Mouse (Mus musculus): Measurements from ENCODE around the gene Arsg. TPM values are rescaled to one million over a fixed set of nuclear protein-coding genes. Genes with fewer than 3 reads are reported as not detected.

Gene Arsg
- polyA plus RNA-seq, 1 experiment from 2014 or later = 3.3 TPM

DNA sequence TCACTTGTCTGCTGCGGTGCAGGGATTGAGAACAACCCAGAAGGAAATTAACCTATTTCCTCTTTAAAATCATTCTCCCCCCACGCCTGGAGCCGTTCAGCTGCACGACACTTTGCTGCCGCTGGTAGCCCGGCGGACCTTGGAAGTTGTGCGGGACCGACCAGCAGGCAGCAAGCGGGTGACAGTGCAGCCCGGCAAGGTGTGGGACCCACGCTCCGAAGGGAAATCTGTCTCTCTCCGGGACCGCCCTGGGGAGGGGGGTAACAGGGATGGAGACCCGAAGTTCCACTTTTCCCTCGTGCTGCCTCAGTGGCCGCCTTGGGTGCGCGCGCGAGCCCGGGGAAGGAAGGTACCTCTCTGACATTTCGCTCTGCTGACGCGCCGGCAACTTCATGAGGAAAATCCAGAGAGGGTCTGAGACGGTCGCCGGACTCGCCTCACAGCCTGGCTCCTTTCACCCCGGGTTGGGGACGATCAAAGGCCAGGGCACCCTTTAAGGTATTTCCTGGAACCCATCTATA, 943 bp upstream of the Arsg start:
- Histone ChIP-seq H3K9me3 (no peaks in the 10 kb centered on the region), H3K27me3 (replicated peaks) (no peaks in the 10 kb centered on the region), H3K4me2 (replicated peaks) (peak overlapping the region; percentile 93), H3K4me1 (replicated peaks) (peaks cover 11% of the 10 kb centered on the region), H3K9ac (peak overlapping the region; percentile 87), H3K27ac (peak overlapping the region; percentile 92), H3K36me3 (no peaks in the 10 kb centered on the region), H3K4me3 (replicated peaks) (peak overlapping the region; percentile 80)
- WGBS = under 1% methylated on average over 33 of the region's 33 CpGs
- ATAC-seq = peak; percentile 18; the same call in 1 of the 2 replicates

DNA sequence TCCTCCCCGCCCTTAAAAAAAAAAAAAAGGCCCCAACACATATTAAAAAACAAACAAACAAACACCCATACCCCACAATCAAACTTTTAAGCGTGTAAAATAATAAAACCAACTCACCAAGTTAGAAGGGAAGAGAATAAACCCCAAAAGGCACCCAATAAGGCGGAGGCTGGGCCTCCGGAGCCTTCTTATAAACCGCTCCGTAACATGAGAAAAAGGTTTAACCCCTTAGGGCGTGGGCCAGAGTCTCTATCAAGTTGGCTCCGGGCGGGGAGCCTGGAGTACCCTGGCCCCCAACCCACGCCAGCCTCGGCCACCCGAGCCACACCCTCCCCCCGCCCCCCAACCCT, 378 bp upstream of the Arsg start:
- Histone ChIP-seq H3K9ac (peak overlapping the region; percentile 87), H3K36me3 (no peaks in the 10 kb centered on the region), H3K9me3 (no peaks in the 10 kb centered on the region), H3K27ac (peak overlapping the region; percentile 92), H3K4me1 (replicated peaks) (peaks cover 11% of the 10 kb centered on the region), H3K4me2 (replicated peaks) (peak overlapping the region; percentile 93), H3K4me3 (replicated peaks) (peak overlapping the region; percentile 80), H3K27me3 (replicated peaks) (no peaks in the 10 kb centered on the region)
- no peak for ATAC-seq
- WGBS = under 1% methylated on average over 13 of the region's 13 CpGs

GRCm38 (mm10) chr11:109474086-109474742, 1.0 kb downstream of the Arsg start:
- Histone ChIP-seq H3K4me1 (replicated peaks) (peaks cover 11% of the 10 kb centered on the region), H3K4me3 (replicated peaks) (peak overlapping the region; percentile 80), H3K9ac (peak overlapping the region; percentile 87), H3K36me3 (no peaks in the 10 kb centered on the region), H3K9me3 (no peaks in the 10 kb centered on the region), H3K27me3 (replicated peaks) (no peaks in the 10 kb centered on the region), H3K27ac (peak overlapping the region; percentile 92), H3K4me2 (replicated peaks) (peak overlapping the region; percentile 93)
- 10% methylated on average over 14 of the region's 14 CpGs for WGBS
- peak; percentile 10 for ATAC-seq

- H3K4me2 ChIP-seq (replicated peaks) = no peak overlapping the region
- no peak overlapping the region for H3K27ac ChIP-seq
- no peak overlapping the region for H3K9ac ChIP-seq
- no peaks in the 10 kb centered on the region for H3K9me3 ChIP-seq
- H3K4me3 ChIP-seq (replicated peaks) = no peak overlapping the region
- no peaks in the 10 kb centered on the region for H3K27me3 ChIP-seq (replicated peaks)
- H3K4me1 ChIP-seq (replicated peaks) = peaks cover 11% of the 10 kb centered on the region
- 85% methylated on average over 13 of the region's 13 CpGs for WGBS
- no peaks in the 10 kb centered on the region for H3K36me3 ChIP-seq
- ATAC-seq = no peak
Observed at GRCm38 (mm10) chr11:109474836-109475235, 1.7 kb downstream of the Arsg start.

- Histone ChIP-seq H3K9ac (no peak overlapping the region), H3K4me2 (replicated peaks) (no peak overlapping the region), H3K4me1 (replicated peaks) (peaks cover 7% of the 10 kb centered on the region), H3K4me3 (replicated peaks) (no peak overlapping the region), H3K36me3 (no peaks in the 10 kb centered on the region), H3K27ac (no peak overlapping the region), H3K27me3 (replicated peaks) (no peaks in the 10 kb centered on the region), H3K9me3 (no peaks in the 10 kb centered on the region)
- WGBS = 88% methylated on average over 4 of the region's 4 CpGs
- ATAC-seq = no peak
Observed at GRCm38 (mm10) chr11:109475717-109476116, 2.5 kb downstream of the Arsg start.

GRCm38 (mm10) chr11:109476241-109476640, 3.1 kb downstream of the Arsg start:
- Histone ChIP-seq H3K36me3 (no peaks in the 10 kb centered on the region), H3K4me1 (replicated peaks) (peaks cover 6% of the 10 kb centered on the region), H3K9me3 (no peaks in the 10 kb centered on the region), H3K27ac (no peak overlapping the region), H3K9ac (no peak overlapping the region), H3K4me3 (replicated peaks) (no peak overlapping the region), H3K4me2 (replicated peaks) (no peak overlapping the region), H3K27me3 (replicated peaks) (no peaks in the 10 kb centered on the region)
- ATAC-seq = no peak
- WGBS = 57% methylated on average over 2 of the region's 2 CpGs

DNA sequence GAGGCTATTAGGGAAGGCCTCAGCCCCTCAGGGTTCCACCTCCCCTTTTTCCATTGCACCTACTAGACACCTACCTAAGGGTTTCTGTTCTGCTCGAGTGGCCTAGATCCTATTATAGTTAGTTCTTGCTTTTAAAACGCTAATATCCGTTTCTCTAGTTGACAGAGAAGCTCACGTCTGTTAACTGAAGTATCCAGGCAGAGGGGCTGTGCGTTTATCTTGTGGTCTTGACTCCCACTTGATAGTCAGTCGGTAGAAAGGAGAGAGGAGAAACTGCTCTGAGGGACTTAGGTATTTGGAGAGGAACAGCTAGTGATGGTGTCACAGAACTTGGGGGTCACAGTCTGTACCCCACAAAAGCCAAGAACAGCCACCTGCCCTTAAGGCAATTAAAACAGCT, 3.5 kb downstream of the Arsg start:
- WGBS = 68% methylated on average over 6 of the region's 6 CpGs
- no peak for ATAC-seq
- no peak overlapping the region for H3K4me2 ChIP-seq (replicated peaks)
- H3K9ac ChIP-seq = no peak overlapping the region
- no peaks in the 10 kb centered on the region for H3K36me3 ChIP-seq
- no peak overlapping the region for H3K4me3 ChIP-seq (replicated peaks)
- H3K27me3 ChIP-seq (replicated peaks) = no peaks in the 10 kb centered on the region
- H3K4me1 ChIP-seq (replicated peaks) = peaks cover 6% of the 10 kb centered on the region
- H3K9me3 ChIP-seq = no peaks in the 10 kb centered on the region
- H3K27ac ChIP-seq = no peak overlapping the region

DNA sequence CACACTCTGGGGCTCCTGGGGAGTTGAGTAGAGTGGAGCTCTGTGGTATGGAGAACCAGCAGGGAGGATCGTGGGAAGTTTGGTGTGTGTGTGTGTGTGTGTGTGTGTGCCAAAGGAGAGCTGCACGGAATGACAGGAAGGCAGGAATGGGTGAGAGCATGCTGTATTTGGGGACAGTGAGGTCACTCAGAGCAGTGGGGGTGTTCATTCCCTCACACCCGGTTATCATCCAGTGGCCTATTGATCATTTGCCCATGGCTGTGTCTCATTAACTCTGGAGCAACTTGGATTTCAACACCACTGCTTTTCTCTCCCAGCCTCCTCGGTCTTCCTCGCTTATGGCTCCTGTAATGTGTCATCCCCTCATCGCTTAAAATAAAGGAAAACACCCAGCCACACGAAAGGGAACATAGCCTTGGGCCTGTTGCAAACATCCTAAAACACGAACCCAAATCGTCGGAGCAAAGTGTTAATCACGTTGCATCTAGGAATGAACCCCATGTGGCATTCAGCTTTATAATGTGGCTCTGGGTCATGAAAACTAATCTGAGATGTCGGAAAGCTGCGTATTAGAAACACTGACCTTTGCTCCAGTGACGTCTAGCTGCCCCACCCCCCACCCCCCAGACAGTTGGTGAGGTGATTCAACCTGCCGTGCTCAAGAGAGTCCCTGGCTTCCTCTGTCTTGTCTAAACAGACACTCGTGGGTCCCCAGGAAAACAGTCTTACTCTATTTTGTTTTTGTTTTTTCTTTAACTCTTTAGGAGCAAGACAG, 4.6 kb downstream of the Arsg start:
- Histone ChIP-seq H3K27me3 (replicated peaks) (no peaks in the 10 kb centered on the region), H3K4me1 (replicated peaks) (peaks cover 6% of the 10 kb centered on the region; the same call in 1 of the 2 replicates), H3K4me3 (replicated peaks) (no peak overlapping the region), H3K9ac (no peak overlapping the region), H3K27ac (no peak overlapping the region), H3K4me2 (replicated peaks) (no peak overlapping the region), H3K9me3 (no peaks in the 10 kb centered on the region), H3K36me3 (no peaks in the 10 kb centered on the region)
- ATAC-seq = no peak
- 50% methylated on average over 16 of the region's 16 CpGs for WGBS

DNA sequence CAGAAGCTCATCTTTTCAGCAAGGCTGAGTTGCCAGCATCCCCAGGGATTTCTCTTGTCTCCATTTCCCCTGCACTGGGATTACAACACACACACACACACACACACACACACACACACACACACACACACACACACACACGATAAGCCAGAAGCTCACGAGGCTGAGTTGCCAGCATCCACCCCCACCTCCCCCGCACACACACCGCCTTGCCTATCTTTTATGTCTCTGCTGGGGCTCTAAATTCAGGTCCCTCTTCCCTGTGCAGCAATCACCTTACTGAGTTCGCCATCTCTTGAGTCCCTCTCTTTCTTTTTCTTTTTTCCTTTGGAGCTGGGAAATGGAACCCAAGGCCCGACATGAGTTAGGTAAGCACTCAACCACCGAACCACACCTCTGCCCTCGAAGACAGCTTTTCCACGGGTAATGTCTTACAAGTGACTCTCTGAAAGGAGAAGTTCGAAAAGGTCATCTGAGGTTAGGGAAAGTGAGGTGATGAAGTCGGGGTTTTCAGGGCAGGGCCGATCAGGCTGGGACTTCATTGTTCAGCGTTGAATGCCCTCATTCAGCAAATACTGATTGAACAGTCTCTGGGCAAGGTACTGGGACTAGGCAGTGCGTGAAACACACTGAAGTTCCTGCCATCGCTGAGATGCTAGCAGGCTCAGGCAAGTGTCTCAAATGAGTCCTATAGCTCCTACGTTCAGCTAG, 6.6 kb downstream of the Arsg start:
- no peaks in the 10 kb centered on the region for H3K9me3 ChIP-seq
- no peak for ATAC-seq
- WGBS = 72% methylated on average over 16 of the region's 16 CpGs

DNA sequence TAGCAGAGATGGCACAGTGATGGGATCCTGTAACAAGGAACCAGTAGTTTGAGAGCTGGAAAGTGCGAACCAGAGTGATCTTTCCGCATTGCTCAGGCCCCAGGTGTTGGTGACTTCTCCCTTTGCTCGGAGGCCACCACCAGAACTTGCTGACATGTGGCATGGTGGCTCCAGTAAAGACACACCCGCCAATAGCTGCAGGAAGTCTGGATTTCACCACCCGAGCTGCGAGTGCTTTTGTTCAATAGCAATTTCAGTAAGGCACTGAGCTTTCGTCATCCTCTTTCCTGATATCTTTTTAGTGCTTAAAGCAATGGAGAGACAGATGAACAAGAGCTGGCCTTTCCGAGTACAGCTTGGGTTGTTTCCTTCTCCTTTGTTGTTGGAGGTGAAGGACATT, 7.3 kb downstream of the Arsg start:
- Histone ChIP-seq H3K27ac (no peak overlapping the region), H3K9me3 (no peaks in the 10 kb centered on the region), H3K4me2 (replicated peaks) (no peak overlapping the region), H3K4me1 (replicated peaks) (no peaks in the 10 kb centered on the region), H3K4me3 (replicated peaks) (no peak overlapping the region), H3K36me3 (no peaks in the 10 kb centered on the region), H3K27me3 (replicated peaks) (no peaks in the 10 kb centered on the region), H3K9ac (no peak overlapping the region)
- ATAC-seq = no peak
- WGBS = 70% methylated on average over 8 of the region's 8 CpGs

More for the DNA sequence above, 6.6 kb downstream of the Arsg start:
- Histone ChIP-seq H3K27me3 (replicated peaks) (no peaks in the 10 kb centered on the region), H3K27ac (no peak overlapping the region), H3K36me3 (no peaks in the 10 kb centered on the region), H3K4me2 (replicated peaks) (no peak overlapping the region), H3K9ac (no peak overlapping the region), H3K4me3 (replicated peaks) (no peak overlapping the region), H3K4me1 (replicated peaks) (no peaks in the 10 kb centered on the region)

GRCm38 (mm10) chr11:109485398-109486045, 12.3 kb downstream of the Arsg start:
- Histone ChIP-seq H3K4me3 (replicated peaks) (no peak overlapping the region), H3K36me3 (no peaks in the 10 kb centered on the region), H3K9ac (no peak overlapping the region), H3K4me2 (replicated peaks) (no peak overlapping the region), H3K27ac (no peak overlapping the region), H3K9me3 (no peaks in the 10 kb centered on the region), H3K4me1 (replicated peaks) (no peaks in the 10 kb centered on the region), H3K27me3 (replicated peaks) (no peaks in the 10 kb centered on the region)
- ATAC-seq = no peak
- WGBS = 87% methylated on average over 15 of the region's 15 CpGs

DNA sequence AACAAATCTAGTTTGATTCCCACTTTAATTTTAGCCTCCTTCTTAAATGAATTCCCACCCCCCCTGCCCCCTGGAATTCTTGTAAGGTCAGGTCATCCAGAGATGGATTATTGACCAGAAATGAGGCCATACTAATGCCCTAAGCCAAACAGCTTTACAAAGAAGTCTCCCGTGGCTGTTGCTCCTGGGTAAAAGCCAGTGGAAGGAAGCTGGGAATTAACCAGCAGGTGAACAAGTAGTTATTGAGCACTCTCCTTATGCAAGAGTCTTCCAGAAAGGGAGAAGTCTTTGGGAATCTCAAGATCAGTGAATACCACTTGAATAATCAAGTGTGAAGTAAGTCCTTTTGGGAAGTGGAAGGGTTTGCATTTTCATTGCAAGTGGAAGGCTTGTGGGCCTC, 13.9 kb downstream of the Arsg start:
- Histone ChIP-seq H3K9ac (no peak overlapping the region), H3K4me1 (replicated peaks) (no peaks in the 10 kb centered on the region), H3K4me2 (replicated peaks) (no peak overlapping the region), H3K36me3 (no peaks in the 10 kb centered on the region), H3K9me3 (no peaks in the 10 kb centered on the region), H3K27ac (no peak overlapping the region), H3K4me3 (replicated peaks) (no peak overlapping the region), H3K27me3 (replicated peaks) (no peaks in the 10 kb centered on the region)
- ATAC-seq = no peak
- WGBS = 43% methylated on average over 1 of the region's 1 CpGs
